Mouse (Mus musculus) lung, postnatal 14 days (tissue): ENCODE results near the gene Zfp512b.

ENCODE experiments used
- DNase-seq: peaks from one replicate; pipeline ENCODE4 v3.0.0; 2021

Gene Zfp512b

GRCm38 (mm10) chr2:181572921-181573920, 19.4 kb downstream of the Zfp512b start:
- no peak for DNase-seq

DNA sequence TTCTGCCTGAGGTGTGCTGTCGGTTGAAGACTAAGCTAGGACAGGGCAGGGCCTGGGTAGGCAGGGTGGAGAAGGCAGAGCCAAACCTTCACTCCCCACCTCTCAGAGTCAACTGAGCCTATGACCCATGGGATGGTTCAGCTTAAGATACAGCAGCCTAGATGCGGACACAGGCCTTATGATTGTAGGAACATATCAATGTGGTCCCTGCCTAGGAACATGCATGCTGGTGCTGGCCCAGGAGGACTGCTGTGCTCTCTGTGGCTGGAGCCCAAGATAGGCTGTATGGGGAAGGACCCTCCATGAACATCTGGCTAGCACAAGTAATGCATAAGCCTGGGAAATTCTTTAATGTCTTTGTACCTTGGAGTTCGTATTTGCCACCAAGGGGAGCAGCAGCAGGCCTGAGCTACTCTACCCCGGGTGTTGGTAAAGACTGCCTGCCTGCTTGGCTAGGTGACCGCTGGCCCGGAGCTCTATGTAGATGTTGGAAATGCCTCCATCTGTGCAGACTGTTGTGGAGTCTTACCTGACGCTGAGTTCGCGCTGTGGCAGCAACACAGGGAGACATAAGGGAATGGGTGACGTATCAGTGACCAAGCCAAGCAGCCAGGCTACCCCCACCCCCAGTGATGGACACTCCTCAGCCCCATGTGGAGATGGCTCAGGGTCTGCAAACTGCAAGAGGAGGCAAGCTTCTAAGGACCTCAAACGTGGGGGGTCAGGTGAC, 20.5 kb downstream of the Zfp512b start:
- no peak for DNase-seq

GRCm38 (mm10) chr2:181570921-181571595, 21.5 kb downstream of the Zfp512b start:
- DNase-seq: no peak

GRCm38 (mm10) chr2:181570375-181570774, 22.2 kb downstream of the Zfp512b start:
- no peak for DNase-seq

- DNase-seq: no peak
These were observed 22.7 kb downstream of the Zfp512b start for GRCm38 (mm10) chr2:181569856-181570255.

DNA sequence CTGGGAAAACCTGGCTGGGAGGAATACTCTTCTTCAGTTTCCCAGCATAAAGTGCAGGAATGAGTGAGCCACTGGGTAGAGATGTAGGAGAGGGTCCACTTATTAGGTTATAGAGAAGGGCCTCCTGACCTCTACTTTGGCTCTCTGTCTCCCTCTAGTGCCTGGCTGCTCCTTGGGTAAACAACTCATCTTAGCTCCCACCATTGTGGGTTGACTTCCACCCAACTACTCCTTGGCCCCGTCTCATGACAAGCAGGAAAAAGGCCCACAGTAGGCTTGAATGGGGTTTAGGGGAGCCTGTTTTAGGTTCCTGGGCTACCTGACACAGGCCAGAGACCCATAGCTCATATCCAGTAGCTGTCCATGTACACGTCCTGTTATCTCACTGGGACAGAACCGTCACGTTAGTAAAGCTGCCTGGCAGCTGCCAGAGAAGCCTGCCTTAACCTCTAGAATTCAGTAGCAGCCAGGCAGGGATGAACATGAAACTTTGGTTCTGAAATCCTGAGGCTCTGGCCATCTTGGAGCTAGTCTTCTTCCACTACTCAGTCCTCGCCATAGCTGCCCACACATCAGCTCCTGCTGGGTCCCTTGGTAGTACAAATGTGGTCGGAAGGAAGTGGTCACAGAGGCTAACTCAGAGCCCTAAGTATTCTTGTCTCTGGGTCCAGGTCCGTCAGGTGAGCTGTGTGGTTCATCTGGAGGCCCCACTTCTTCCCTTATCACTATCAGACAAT, 24.2 kb downstream of the Zfp512b start:
- DNase-seq: peak; percentile 79

DNA sequence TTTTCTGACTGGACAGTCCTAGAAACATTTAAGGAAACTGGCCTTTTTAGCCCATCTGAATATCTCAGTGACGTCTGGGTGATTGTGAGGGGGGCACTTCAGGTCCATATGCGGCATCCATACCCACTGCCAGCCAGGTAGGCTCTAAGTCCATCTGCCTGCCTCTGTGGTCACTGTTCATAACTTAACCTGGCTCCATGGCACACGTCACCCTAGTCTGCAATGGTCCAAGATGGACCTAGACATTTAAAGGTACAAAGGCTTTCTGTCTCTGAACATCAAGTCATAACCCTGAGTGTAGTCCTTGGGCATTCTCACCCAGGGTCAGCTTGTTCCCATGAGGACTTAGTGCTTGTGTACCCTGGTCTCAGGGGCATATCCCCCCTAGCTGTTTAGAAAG, 25.3 kb downstream of the Zfp512b start:
- no peak for DNase-seq

GRCm38 (mm10) chr2:181553772-181554171, 38.8 kb downstream of the Zfp512b start:
- DNase-seq: no peak

DNA sequence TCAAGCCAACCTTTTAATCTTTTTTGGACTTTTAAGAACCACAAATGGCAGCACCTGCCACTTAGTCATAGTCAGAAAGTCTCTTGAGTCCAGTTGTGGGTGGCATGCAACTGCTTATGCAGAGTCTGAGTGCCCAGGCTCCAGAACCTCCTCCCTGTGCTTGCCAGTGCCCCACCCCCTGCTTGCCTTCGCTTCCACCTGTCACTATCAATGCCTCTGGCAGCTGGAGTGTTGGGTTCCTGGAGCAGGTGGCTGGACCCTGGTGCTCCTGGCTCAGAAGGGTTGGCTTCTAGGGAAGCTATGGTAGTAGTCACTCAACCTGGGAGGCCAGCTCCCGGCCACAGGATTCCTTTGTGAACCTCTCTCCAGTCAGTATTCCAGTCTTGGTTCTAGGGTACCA, 42.4 kb downstream of the Zfp512b start:
- no peak for DNase-seq

GRCm38 (mm10) chr2:181548682-181549081, 43.9 kb downstream of the Zfp512b start:
- DNase-seq: no peak

- DNase-seq: no peak
These were observed 44.4 kb downstream of the Zfp512b start for GRCm38 (mm10) chr2:181548227-181548626.

GRCm38 (mm10) chr2:181546142-181546541, 46.5 kb downstream of the Zfp512b start:
- no peak for DNase-seq

- no peak for DNase-seq
These were observed 50.7 kb downstream of the Zfp512b start for GRCm38 (mm10) chr2:181541761-181542380.

DNA sequence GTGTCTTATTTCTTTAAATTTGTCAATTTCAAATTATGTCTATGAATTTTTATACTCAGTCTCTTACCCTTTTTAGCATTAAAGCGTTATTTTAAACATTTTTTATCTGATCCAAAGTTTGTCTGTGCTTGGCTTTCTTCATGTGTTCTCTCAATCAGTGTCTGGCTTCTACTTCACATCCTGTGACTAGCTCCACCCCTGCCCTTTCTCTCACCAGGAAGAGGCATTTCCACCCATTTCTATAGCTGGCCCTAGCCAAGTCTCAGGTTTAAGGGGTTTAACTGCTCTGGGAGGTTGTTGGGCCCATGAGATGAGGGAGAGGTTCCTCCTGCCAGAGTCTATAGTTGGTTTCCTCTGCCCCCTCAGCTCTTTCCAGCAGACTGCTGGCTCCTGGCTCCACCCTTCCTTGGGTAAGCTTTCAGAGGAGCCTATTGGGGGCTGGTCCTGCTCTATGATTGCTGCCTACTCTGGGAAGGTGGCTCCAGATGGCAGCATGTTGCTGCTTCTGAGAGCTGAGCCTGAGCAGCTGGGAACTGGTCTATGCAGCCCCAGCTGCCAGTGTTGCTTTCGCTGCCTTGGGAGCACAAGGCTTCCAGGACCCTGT, 55.1 kb downstream of the Zfp512b start:
- peak; percentile 41 for DNase-seq

GRCm38 (mm10) chr2:181536410-181536809, 56.2 kb downstream of the Zfp512b start:
- no peak for DNase-seq

GRCm38 (mm10) chr2:181532589-181532988, 60.0 kb downstream of the Zfp512b start:
- DNase-seq: no peak
